Mouse (Mus musculus) megakaryocyte-erythroid progenitor cell, adult 5 weeks (primary cell): ENCODE results near the gene Rsbn1l. TPM values are rescaled to one million over a fixed set of nuclear protein-coding genes. Genes with fewer than 3 reads are reported as not detected.

ENCODE experiments used
- polyA plus RNA-seq: library from polyadenylated mRNA; stranded (reverse); fragments of >175 nt; gene quantifications from 2 replicates; pipeline ENCODE4 v1.2.3, GENCODE M21; 2012

Rsbn1l gene
- 11.1 and 17.2 TPM in 2 replicates for polyA plus RNA-seq

DNA sequence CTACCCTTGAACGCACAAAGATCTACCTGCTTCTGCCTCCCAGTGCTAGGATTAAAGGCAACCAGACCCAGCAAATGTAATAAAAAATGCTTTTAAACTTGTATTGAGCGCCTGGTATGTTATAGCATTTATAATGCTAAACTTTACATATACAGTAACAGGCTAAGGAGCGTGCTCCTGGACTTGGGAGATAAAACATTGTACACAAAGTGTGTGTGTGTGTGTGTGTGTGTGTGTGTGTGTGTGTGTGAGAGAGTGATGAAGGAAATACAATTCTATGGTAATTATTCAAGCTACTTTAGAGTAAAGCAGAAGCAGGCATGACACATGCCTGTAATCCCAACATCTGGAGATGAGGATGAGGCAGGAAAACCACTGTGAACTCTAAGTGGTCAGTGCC lies at the start of gene Rsbn1l:
Gene Rsbn1l (minus strand): TSS at position 101 of the 400 bp plus-strand sequence.

DNA sequence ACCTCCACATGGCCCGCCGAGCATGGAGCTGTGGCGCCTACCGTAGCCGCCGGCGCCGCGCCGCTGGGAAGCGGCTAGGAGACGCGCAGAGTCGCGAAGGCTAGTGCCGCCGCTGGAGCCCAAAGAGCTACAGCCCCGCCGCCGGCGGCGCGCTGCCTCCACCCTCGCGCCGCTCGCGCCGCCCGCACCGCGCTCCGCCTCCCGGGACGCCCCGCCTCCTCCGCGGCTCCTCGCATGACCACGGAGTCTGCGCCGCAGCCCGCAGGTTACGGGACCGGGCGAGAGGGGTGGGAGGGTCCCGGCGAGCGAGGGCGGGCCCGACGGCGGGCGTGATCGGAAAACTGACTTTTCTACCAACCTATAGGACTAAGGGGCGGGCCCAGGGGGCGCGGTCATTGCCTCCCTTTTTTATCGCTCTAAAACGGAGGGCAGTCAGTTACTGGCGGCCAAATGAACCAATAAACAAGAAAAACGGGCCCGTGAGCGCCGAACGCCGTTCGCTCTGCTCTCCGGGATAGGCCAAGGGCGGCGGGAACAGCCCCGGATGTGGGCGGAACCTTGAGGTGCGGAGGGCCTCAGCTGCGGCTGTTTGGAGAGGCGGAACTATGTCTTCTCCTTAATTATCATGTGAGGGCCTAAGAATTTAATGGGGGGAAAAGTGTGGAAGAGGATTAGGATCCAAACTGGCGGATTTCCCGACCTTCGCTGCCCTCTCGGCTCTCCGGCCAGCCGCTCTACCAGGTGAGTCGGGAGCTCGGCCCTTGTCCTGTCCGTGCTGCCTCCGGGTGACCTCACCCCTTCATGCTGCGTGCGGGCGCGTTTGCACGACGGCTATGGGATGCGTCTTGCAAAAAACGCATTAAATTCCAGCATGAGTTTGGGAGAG lies 74.0 kb downstream of the Rsbn1l start, which contains the start of the genes Phtf2 and Tmem60:
Gene Phtf2 (minus strand): TSS at position 210 of the 886 bp plus-strand sequence.
Gene Tmem60 (plus strand): TSS at position 277 of the 886 bp plus-strand sequence.

Other genes with a start within 250 kb of the Rsbn1l start
- gene Phtf2, start 74.3 kb downstream of the Rsbn1l start, polyA plus RNA-seq, result 3.4 and 3.9 TPM in 2 replicates
- 1.0 and 1.2 TPM in 2 replicates for gene Tmem60, start 74.2 kb downstream of the Rsbn1l start, polyA plus RNA-seq
- 25.5 and 29.8 TPM in 2 replicates for gene Ptpn12, start 99.5 kb upstream of the Rsbn1l start, polyA plus RNA-seq
- 3.6 and 5.0 TPM in 2 replicates for gene Gsap, start 229.9 kb upstream of the Rsbn1l start, polyA plus RNA-seq